Mouse (Mus musculus): Measurements from ENCODE around the gene Bcl7a.

The Bcl7a gene

GRCm38 (mm10) chr5:123377120-123377955, 33.7 kb downstream of the Bcl7a start:
- DNase-seq (ENCODE audit: low read depth, low spot score): peak; percentile 85

GRCm38 (mm10) chr5:123378712-123379111, 35.1 kb downstream of the Bcl7a start:
- DNase-seq (ENCODE audit: low read depth, low spot score): no peak

GRCm38 (mm10) chr5:123379504-123379931, 35.9 kb downstream of the Bcl7a start:
- DNase-seq (ENCODE audit: low read depth, low spot score): no peak

- DNase-seq (ENCODE audit: low read depth, low spot score): no peak
Observed at GRCm38 (mm10) chr5:123381968-123382367, 38.3 kb downstream of the Bcl7a start.

GRCm38 (mm10) chr5:123382686-123383085, 39.1 kb downstream of the Bcl7a start:
- no peak for DNase-seq (ENCODE audit: low read depth, low spot score)

GRCm38 (mm10) chr5:123388452-123388851, 44.8 kb downstream of the Bcl7a start:
- no peak for DNase-seq (ENCODE audit: low read depth, low spot score)

GRCm38 (mm10) chr5:123390536-123391441, 47.2 kb downstream of the Bcl7a start:
- DNase-seq (ENCODE audit: low read depth, low spot score): no peak

GRCm38 (mm10) chr5:123391442-123391809, 47.8 kb downstream of the Bcl7a start:
- peak; percentile 58 for DNase-seq (ENCODE audit: low read depth, low spot score)

- no peak for DNase-seq (ENCODE audit: low read depth, low spot score)
Observed at GRCm38 (mm10) chr5:123393786-123394302, 50.2 kb downstream of the Bcl7a start.

- DNase-seq (ENCODE audit: low read depth, low spot score): peak; percentile 93
Observed at GRCm38 (mm10) chr5:123394303-123394956, 50.8 kb downstream of the Bcl7a start, which contains the start of gene Mlxip. Mlxip (plus strand) TSS chr5:123394798.

GRCm38 (mm10) chr5:123394957-123395881, 51.6 kb downstream of the Bcl7a start:
- peak; percentile 62 for DNase-seq (ENCODE audit: low read depth, low spot score)

GRCm38 (mm10) chr5:123396901-123397464, 53.3 kb downstream of the Bcl7a start:
- no peak for DNase-seq (ENCODE audit: low read depth, low spot score)

- DNase-seq (ENCODE audit: low read depth, low spot score): peak; percentile 51
Observed at GRCm38 (mm10) chr5:123397786-123398185, 54.2 kb downstream of the Bcl7a start.

GRCm38 (mm10) chr5:123398856-123399498, 55.3 kb downstream of the Bcl7a start:
- no peak for DNase-seq (ENCODE audit: low read depth, low spot score)

GRCm38 (mm10) chr5:123404480-123404879, 60.8 kb downstream of the Bcl7a start:
- no peak for DNase-seq (ENCODE audit: low read depth, low spot score)

GRCm38 (mm10) chr5:123406952-123407351, 63.3 kb downstream of the Bcl7a start:
- no peak for DNase-seq (ENCODE audit: low read depth, low spot score)

GRCm38 (mm10) chr5:123408176-123408575, 64.5 kb downstream of the Bcl7a start:
- no peak for DNase-seq (ENCODE audit: low read depth, low spot score)

GRCm38 (mm10) chr5:123412193-123412592, 68.6 kb downstream of the Bcl7a start:
- no peak for DNase-seq (ENCODE audit: low read depth, low spot score)

- no peak for DNase-seq (ENCODE audit: low read depth, low spot score)
Observed at GRCm38 (mm10) chr5:123413866-123414363, 70.3 kb downstream of the Bcl7a start.
